Mouse (Mus musculus): ENCODE results near the gene Gm20388.
A peak's percentile ranks its signal among the peaks of the same experiment; 100 is the strongest.

The Gm20388 gene

GRCm38 (mm10) chr8:121115136-121115535 lies 1204.5 kb downstream of the Gm20388 start:
- DNase-seq (ENCODE audit: low spot score in 2 of 2) = no peak

GRCm38 (mm10) chr8:121115948-121116347 lies 1205.3 kb downstream of the Gm20388 start, which contains the start of gene Foxc2:
Gene Foxc2, plus strand, starts transcription at chr8:121116171.
- peak; percentile 38 to 60 for DNase-seq (ENCODE audit: low spot score in 2 of 2)

GRCm38 (mm10) chr8:121116591-121117185 lies 1206.0 kb downstream of the Gm20388 start:
- no peak for DNase-seq (ENCODE audit: low spot score in 2 of 2)

GRCm38 (mm10) chr8:121117186-121117651 lies 1206.6 kb downstream of the Gm20388 start:
- no peak for DNase-seq (ENCODE audit: low spot score in 2 of 2)

GRCm38 (mm10) chr8:121117906-121118305 lies 1207.3 kb downstream of the Gm20388 start:
- DNase-seq (ENCODE audit: low spot score in 2 of 2) = no peak

- no peak for DNase-seq (ENCODE audit: low spot score in 2 of 2)
Observed at GRCm38 (mm10) chr8:121118634-121119420, 1208.2 kb downstream of the Gm20388 start.

- no peak for DNase-seq (ENCODE audit: low spot score in 2 of 2)
Observed at GRCm38 (mm10) chr8:121119635-121120455, 1209.2 kb downstream of the Gm20388 start.

- DNase-seq (ENCODE audit: low spot score in 2 of 2) = no peak
Observed at GRCm38 (mm10) chr8:121120456-121121419, 1210.1 kb downstream of the Gm20388 start.

- no peak for DNase-seq (ENCODE audit: low spot score in 2 of 2)
Observed at GRCm38 (mm10) chr8:121121704-121122103, 1211.1 kb downstream of the Gm20388 start.

GRCm38 (mm10) chr8:121122368-121122767 lies 1211.7 kb downstream of the Gm20388 start:
- no peak for DNase-seq (ENCODE audit: low spot score in 2 of 2)

GRCm38 (mm10) chr8:121123113-121123512 lies 1212.5 kb downstream of the Gm20388 start:
- DNase-seq (ENCODE audit: low spot score in 2 of 2) = no peak

GRCm38 (mm10) chr8:121124547-121125239 lies 1214.1 kb downstream of the Gm20388 start:
- no peak for DNase-seq (ENCODE audit: low spot score in 2 of 2)

- DNase-seq (ENCODE audit: low spot score in 2 of 2) = peak in 1 of 2 experiments; percentile 49
Observed at GRCm38 (mm10) chr8:121125311-121125876, 1214.8 kb downstream of the Gm20388 start.

GRCm38 (mm10) chr8:121126191-121126590 lies 1215.5 kb downstream of the Gm20388 start:
- DNase-seq (ENCODE audit: low spot score in 2 of 2) = no peak

- no peak for DNase-seq (ENCODE audit: low spot score in 2 of 2)
Observed at GRCm38 (mm10) chr8:121126694-121127093, 1216.1 kb downstream of the Gm20388 start.

- no peak for DNase-seq (ENCODE audit: low spot score in 2 of 2)
Observed at GRCm38 (mm10) chr8:121127291-121127701, 1216.7 kb downstream of the Gm20388 start.

GRCm38 (mm10) chr8:121127756-121128375 lies 1217.2 kb downstream of the Gm20388 start, which contains the start of gene Foxl1:
Gene Foxl1, plus strand, starts transcription at chr8:121127940.
- no peak for DNase-seq (ENCODE audit: low spot score in 2 of 2)

GRCm38 (mm10) chr8:121128531-121129264 lies 1218.1 kb downstream of the Gm20388 start:
- no peak for DNase-seq (ENCODE audit: low spot score in 2 of 2)
